Mouse (Mus musculus) heart, postnatal 25 days (tissue): ENCODE results near the gene Tiam1. TPM values are rescaled to one million over a fixed set of nuclear protein-coding genes. Genes with fewer than 3 reads are reported as not detected.
A peak's percentile ranks its signal among the peaks of the same experiment; 100 is the strongest.

Source experiments
- DNase-seq: peaks from one replicate; pipeline ENCODE4 v3.0.0; 2022; ENCODE audit warnings: low spot score
- intact Hi-C: fragments of 180-260 bp; cut with DNase I; formaldehyde crosslinking; loops from one replicate; pipeline ENCODE4 v1.15.1; 2025
- total RNA-seq, 2 experiments: library from RNA; stranded (reverse); gene quantifications; 2 replicates each; pipeline ENCODE4 v1.2.3; 2021

Tiam1 gene
- total RNA-seq, 2 experiments from 2014 or later: 6.7 to 7.8 TPM

DNA sequence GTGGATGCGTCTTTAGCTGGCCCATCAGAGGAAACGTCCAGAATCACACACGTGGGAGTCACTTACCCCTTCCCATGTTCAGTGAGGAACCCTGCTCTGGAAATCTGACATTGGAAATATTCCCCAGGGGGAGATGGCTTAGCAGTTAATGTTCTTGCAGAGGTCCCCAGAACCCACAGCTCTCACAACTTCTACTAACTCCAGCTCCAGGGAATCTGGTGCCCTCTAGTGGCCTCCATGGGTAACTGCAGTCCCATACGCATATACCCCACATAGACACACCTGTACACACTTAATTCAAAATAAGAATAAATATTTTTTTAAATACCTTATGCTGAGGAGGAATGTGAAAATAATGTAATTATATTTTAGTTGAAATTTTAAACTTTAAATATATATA is 23.6 kb downstream of the Tiam1 start:
- intact Hi-C loops: no loop called here
- no peak for DNase-seq

GRCm38 (mm10) chr16:90116637-90117182 is 26.9 kb downstream of the Tiam1 start:
- no peak for DNase-seq
- intact Hi-C loops: no loop called here

GRCm38 (mm10) chr16:90112577-90113155 is 30.9 kb downstream of the Tiam1 start:
- DNase-seq: peak; percentile 24
- intact Hi-C loops: no loop called here

GRCm38 (mm10) chr16:90109500-90109899 is 34.1 kb downstream of the Tiam1 start:
- intact Hi-C loops: no loop called here
- DNase-seq: no peak

GRCm38 (mm10) chr16:90104714-90105459 is 38.7 kb downstream of the Tiam1 start:
- DNase-seq: no peak
- intact Hi-C loops: no loop called here

DNA sequence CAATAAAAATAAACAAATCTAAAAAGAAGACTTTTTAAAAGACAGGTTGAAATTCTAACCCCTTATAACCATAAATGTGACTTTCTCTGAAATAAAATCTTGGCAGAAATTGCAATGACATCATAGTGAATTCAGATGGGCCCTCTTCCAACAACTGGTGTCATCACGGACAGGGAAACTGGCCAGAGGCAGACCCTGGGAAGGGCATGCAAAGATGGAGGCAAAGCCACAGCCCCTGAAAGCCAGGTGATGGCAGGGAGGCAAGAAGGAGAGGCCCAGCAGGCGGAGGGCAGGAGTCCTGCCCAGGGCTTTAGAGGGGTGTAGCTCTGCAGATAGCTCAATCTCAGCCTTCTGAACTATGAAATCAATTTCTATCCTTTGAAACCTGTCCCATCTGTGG is 39.8 kb downstream of the Tiam1 start:
- DNase-seq: no peak
- intact Hi-C loops: no loop called here

GRCm38 (mm10) chr16:90102596-90102995 is 41.0 kb downstream of the Tiam1 start:
- no peak for DNase-seq
- intact Hi-C loops: no loop called here

GRCm38 (mm10) chr16:90098191-90098605 is 45.4 kb downstream of the Tiam1 start:
- intact Hi-C loops: no loop called here
- DNase-seq: no peak

DNA sequence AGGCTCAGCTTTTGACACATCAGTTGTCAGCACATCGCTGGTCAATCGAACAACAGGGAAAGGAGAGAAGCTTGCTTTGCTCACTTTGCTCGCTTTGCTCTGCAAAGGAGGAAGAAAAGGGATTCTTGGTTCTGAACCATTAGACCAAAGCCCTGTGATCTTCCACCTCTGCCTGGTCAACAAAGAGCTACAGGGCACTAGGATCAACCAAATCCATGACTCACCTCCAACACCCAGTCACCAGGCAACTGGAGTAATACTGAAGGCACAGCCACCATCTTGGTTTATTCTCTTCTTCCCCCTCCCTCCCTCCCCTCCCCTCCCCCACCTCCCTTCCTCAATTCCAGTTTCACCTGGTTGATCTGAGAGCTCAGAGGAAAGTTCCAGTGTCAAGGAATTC is 45.8 kb downstream of the Tiam1 start:
- intact Hi-C loops: no loop called here
- no peak for DNase-seq

- DNase-seq: no peak
- intact Hi-C loops: no loop called here
These were observed 47.6 kb downstream of the Tiam1 start for GRCm38 (mm10) chr16:90096011-90096410.

- no peak for DNase-seq
- intact Hi-C loops: no loop called here
These were observed 50.6 kb downstream of the Tiam1 start for GRCm38 (mm10) chr16:90093015-90093414.

GRCm38 (mm10) chr16:90091906-90092305 is 51.7 kb downstream of the Tiam1 start:
- no peak for DNase-seq
- intact Hi-C loops: no loop called here

DNA sequence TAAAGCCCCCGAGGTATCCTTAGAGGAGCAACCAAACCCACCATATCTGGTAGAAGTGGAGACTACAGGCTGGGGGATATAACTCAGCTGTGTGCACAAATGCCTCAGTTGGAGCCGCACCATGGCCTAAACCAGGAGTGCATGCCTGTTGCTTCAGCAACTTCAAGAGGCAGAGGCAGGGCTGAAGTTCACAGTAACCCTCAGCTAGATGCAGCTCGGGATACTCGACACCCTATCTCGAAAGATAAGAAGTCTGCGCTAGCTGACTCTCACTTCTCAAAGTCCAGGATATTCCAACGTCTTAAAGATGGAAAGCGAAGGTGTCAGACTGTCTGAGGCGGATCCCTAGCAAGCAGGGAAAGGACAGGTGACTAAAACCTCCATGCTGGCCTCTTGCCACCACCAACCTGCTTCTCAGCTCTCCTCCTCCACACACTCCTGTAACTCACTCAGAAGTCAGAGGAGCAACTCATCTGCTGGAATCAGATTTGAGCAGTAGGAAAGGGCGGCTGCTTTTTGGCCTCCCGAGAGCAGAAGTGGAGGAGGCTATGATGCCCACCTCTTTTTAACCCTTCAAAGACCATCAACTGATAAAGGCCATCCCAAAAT is 52.4 kb downstream of the Tiam1 start:
- intact Hi-C loops: no loop called here
- DNase-seq: no peak

GRCm38 (mm10) chr16:90090368-90090767 is 53.2 kb downstream of the Tiam1 start:
- no peak for DNase-seq
- intact Hi-C loops: no loop called here

DNA sequence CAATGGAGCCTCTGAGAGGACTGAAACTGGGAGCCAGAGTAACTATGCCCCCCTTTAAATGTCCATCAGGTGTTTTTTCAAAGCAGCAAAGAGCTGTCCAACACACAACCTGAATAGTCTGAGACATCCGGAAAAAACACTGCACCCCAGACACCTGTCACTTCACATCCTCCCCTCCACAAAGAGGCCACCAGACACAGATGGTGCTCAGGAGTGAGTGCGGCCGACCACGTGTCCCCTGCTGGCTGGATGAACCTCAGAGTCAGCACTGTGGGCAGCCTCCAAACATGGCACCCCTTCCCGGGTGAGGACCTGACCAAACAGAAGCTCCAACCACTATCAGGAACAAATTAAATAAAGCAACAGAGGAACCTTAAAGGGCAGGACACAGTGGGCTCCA is 56.3 kb downstream of the Tiam1 start:
- intact Hi-C loops: no loop called here
- DNase-seq: no peak

GRCm38 (mm10) chr16:90086111-90086510 is 57.5 kb downstream of the Tiam1 start:
- DNase-seq: no peak
- intact Hi-C loops: no loop called here

DNA sequence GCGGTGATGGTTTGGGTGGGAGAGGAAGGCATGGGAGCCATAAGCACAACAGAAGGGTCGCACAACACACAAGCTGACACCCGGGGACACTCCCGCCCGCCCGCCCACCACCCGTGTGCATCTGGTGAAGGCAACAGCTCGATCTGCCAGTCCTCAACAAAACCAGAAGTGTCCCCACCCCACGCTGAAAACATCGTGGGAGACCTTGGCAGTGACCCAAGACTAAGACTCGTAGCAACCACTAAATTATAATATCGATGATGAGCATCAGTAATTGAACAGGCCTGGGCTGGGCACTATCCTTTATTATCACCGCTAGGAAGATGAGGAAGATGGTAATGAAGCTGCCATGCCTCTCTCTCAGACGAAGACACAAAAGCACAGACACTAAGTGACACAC is 58.0 kb downstream of the Tiam1 start:
- intact Hi-C loops: no loop called here
- no peak for DNase-seq

DNA sequence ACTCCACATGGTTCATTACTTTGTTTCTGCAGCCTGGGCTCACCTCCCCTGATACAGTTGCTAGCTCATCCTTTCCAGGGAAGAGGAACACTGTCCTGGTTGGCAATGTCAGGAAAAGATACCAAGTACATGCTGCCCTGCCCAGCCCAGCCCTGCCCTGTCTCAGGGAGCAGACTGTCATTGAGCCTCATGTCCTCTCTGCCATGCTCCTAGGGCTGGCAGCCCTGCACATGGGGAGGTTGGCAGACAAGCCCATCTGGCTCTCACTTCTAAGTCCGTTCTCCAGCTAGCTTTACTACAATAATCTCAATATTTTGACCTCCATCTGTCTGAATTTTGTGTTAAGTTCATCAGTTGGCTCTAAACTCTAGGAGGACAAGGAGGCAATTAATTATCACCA is 62.4 kb downstream of the Tiam1 start:
- intact Hi-C loops: no loop called here
- no peak for DNase-seq

- no peak for DNase-seq
- intact Hi-C loops: no loop called here
These were observed 64.7 kb downstream of the Tiam1 start for GRCm38 (mm10) chr16:90078806-90079381.

GRCm38 (mm10) chr16:90073510-90073909 is 70.1 kb downstream of the Tiam1 start:
- intact Hi-C loops: loop anchor here (5.0 kb wide), 1 partner anchor 81 kb away; no protein-coding TSS in a partner anchor
- DNase-seq: no peak

DNA sequence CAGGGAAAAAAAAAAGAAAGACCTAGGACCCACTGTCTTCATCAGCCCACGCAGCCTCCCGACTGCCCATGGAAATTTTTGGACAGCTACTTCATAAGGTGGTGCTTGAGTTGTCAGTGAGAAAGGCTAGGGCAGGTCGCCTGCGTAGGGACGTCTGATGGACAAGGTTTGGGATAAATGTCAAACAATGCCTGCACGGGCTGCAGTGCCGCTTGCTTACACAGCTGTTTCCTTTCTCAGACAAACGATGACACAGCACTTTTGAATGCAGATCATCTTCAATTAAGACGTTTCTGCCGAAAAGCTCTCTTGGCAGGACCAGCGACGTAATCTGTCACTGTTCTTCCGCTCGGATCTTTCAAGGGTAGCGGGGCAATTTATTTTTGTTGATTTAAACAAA is 70.9 kb downstream of the Tiam1 start:
- intact Hi-C loops: loop anchor here (5.0 kb wide), 1 partner anchor 80 kb away; no protein-coding TSS in a partner anchor
- DNase-seq: no peak
